Mouse (Mus musculus): ENCODE measurements around the gene Trim56. TPM values are rescaled to one million over a fixed set of nuclear protein-coding genes. Genes with fewer than 3 reads are reported as not detected.
"Not testable (repeated sequence)": the region's sequence is repeated elsewhere in the genome, so short reads cannot be mapped to it uniquely, and the experiment has no call there.

The Trim56 gene
- 12.2 and 13.5 TPM in 2 replicates for polyA plus RNA-seq (2015; fragmentation: Nextera tagmentation; extraction: Ambion mirVana)

DNA sequence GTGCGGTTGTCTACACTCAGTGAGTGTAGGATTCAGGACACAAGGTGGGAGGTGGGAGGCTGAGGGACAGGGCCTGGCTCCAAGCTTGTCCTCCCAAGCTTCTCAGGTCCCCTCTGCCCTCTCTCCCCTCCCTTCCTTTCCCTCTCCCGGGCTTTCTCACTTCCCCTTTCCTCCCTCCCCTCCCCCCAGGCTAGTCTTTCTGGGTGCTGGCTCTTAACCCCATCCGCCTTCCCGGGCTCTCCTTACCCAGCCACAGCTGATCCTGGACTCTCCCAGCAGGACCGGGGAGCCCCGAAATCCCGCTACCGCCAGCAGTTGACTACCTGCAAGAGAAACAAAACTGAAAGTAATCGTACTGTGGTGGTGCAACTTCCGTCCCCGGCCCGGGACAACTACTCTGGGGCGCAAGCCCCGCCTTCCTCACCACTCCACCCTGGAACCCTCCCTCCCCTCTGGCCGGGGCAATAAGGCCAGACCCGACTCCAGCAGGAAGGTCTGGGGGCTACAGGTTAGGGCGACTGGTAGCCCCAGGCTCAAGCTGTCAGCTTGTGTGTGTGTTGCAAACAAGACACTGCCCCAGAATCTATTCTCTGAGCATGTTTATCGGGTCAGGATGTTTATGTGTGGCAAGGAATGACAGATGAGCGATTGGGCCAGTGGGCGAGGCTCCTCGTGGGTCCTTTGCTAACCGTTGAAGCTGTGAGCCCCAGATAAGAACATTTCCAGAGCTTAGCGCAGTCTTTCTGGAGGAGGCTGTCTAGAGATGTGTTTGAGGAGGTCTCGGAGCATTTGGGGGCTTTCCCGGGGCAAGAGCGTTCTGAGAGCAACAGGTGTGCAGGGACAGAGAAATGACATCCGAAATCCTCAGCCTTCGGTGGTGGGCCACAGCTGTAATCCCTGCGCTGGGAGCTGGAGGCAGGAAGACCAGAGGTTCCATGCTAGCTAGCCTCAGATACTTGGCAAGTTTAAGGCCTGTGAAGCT lies at the start of gene Trim56:
Gene Trim56, minus strand, starts transcription at position 344 of the 982 bp plus-strand sequence.
- Histone ChIP-seq H3K9me3 (ENCODE audit: control insufficient read depth, low read length) (no peaks in the 10 kb centered on the region), H3K9ac (ENCODE audit: low read length) (peak within 1 kb of the TSS; percentile 88), H3K27me3 (ENCODE audit: control insufficient read depth, insufficient read depth, low read depth, low read length) (no peaks in the 10 kb centered on the region), H3K4me1 (replicated peaks; ENCODE audit: control insufficient read depth, insufficient read depth, low read length) (peaks cover 13% of the 10 kb centered on the region), H3K27ac (ENCODE audit: low read length) (peak within 1 kb of the TSS; percentile 41), H3K4me3 (ENCODE audit: low read length) (peak within 1 kb of the TSS; percentile 78), H3K36me3 (ENCODE audit: control insufficient read depth, insufficient read depth, low read length) (peaks cover 23% of the 10 kb centered on the region), H3K4me2 (ENCODE audit: low read depth, low read length) (peak within 1 kb of the TSS; percentile 84)
- WGBS = 5% methylated on average over 29 of the region's 29 CpGs
- ATAC-seq (ENCODE audit: low read depth) = peak; percentile 93

- Histone ChIP-seq H3K4me3 (ENCODE audit: low read length) (no peak overlapping the region), H3K27me3 (ENCODE audit: control insufficient read depth, insufficient read depth, low read depth, low read length) (no peaks in the 10 kb centered on the region), H3K4me2 (ENCODE audit: low read depth, low read length) (no peak overlapping the region), H3K9me3 (ENCODE audit: control insufficient read depth, low read length) (no peaks in the 10 kb centered on the region), H3K27ac (ENCODE audit: low read length) (no peak overlapping the region), H3K36me3 (ENCODE audit: control insufficient read depth, insufficient read depth, low read length) (no peaks in the 10 kb centered on the region), H3K4me1 (replicated peaks; ENCODE audit: control insufficient read depth, insufficient read depth, low read length) (no peaks in the 10 kb centered on the region), H3K9ac (ENCODE audit: low read length) (no peak overlapping the region)
- 62% methylated on average over 4 of the region's 4 CpGs for WGBS
- no peak for ATAC-seq (ENCODE audit: low read depth)
Measured at GRCm38 (mm10) chr5:137161853-137162252, 45.8 kb upstream of the Trim56 start.

- H3K27me3 ChIP-seq (ENCODE audit: control insufficient read depth, insufficient read depth, low read depth, low read length) = no peaks in the 10 kb centered on the region
- no peak overlapping the region for H3K9ac ChIP-seq (ENCODE audit: low read length)
- H3K27ac ChIP-seq (ENCODE audit: low read length) = no peak overlapping the region
- no peak overlapping the region for H3K4me2 ChIP-seq (ENCODE audit: low read depth, low read length)
- no peaks in the 10 kb centered on the region for H3K4me1 ChIP-seq (replicated peaks; ENCODE audit: control insufficient read depth, insufficient read depth, low read length)
- no peaks in the 10 kb centered on the region for H3K9me3 ChIP-seq (ENCODE audit: control insufficient read depth, low read length)
- 24% methylated on average over 11 of the region's 11 CpGs for WGBS
- no peak overlapping the region for H3K4me3 ChIP-seq (ENCODE audit: low read length)
- H3K36me3 ChIP-seq (ENCODE audit: control insufficient read depth, insufficient read depth, low read length) = no peaks in the 10 kb centered on the region
- no peak for ATAC-seq (ENCODE audit: low read depth)
Measured at GRCm38 (mm10) chr5:137159461-137159860, 43.5 kb upstream of the Trim56 start.

GRCm38 (mm10) chr5:137153289-137153688 lies 37.3 kb upstream of the Trim56 start:
- Histone ChIP-seq H3K4me1 (replicated peaks; ENCODE audit: control insufficient read depth, insufficient read depth, low read length) (no peaks in the 10 kb centered on the region), H3K27me3 (ENCODE audit: control insufficient read depth, insufficient read depth, low read depth, low read length) (no peaks in the 10 kb centered on the region), H3K36me3 (ENCODE audit: control insufficient read depth, insufficient read depth, low read length) (no peaks in the 10 kb centered on the region), H3K9ac (ENCODE audit: low read length) (no peak overlapping the region), H3K9me3 (ENCODE audit: control insufficient read depth, low read length) (peaks cover 17% of the 10 kb centered on the region), H3K27ac (ENCODE audit: low read length) (no peak overlapping the region), H3K4me2 (ENCODE audit: low read depth, low read length) (no peak overlapping the region), H3K4me3 (ENCODE audit: low read length) (no peak overlapping the region)
- ATAC-seq (ENCODE audit: low read depth) = no peak
- WGBS = 84% methylated on average over 5 of the region's 5 CpGs

GRCm38 (mm10) chr5:137152623-137153022 lies 36.6 kb upstream of the Trim56 start:
- no peaks in the 10 kb centered on the region for H3K27me3 ChIP-seq (ENCODE audit: control insufficient read depth, insufficient read depth, low read depth, low read length)
- H3K27ac ChIP-seq (ENCODE audit: low read length) = no peak overlapping the region
- ATAC-seq (ENCODE audit: low read depth) = no peak
- WGBS = 74% methylated on average over 2 of the region's 2 CpGs
- H3K4me1 ChIP-seq (replicated peaks; ENCODE audit: control insufficient read depth, insufficient read depth, low read length) = no peaks in the 10 kb centered on the region
- no peak overlapping the region for H3K4me2 ChIP-seq (ENCODE audit: low read depth, low read length)
- H3K36me3 ChIP-seq (ENCODE audit: control insufficient read depth, insufficient read depth, low read length) = no peaks in the 10 kb centered on the region
- no peak overlapping the region for H3K9ac ChIP-seq (ENCODE audit: low read length)
- no peak overlapping the region for H3K4me3 ChIP-seq (ENCODE audit: low read length)
- peaks cover 17% of the 10 kb centered on the region for H3K9me3 ChIP-seq (ENCODE audit: control insufficient read depth, low read length)

DNA sequence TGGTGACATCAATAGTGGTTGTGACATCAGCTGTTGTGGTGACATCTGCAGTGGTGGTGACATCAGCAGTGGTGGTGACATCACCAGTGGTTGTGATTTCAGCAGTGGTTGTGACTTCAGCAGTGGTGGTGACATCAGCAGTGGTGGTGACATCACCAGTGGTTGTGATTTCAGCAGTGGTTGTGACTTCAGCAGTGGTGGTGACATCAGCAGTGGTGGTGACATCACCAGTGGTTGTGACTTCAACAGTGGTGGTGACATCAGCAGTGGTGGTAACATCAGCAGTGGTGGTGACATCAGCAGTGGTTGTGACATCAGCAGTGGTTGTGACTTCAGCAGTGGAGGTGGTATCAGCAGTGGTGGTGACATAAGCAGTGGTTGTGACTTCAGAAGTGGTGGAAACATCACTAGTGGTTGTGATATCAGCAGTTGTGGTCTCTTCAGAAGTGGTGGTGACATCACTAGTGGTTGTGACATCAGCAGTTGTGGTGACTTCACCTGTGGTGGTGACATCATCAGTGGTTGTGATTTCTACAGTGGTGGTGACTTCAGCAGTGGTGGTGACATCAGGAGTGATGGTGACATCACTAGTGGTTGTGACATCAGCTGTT lies 33.4 kb upstream of the Trim56 start, which contains the start of gene Muc3:
Gene Muc3, minus strand, starts transcription at position 51 of the 611 bp plus-strand sequence.
- not testable (repeated sequence) for ATAC-seq (ENCODE audit: low read depth); H3K36me3 ChIP-seq (ENCODE audit: control insufficient read depth, insufficient read depth, low read length); H3K9ac ChIP-seq (ENCODE audit: low read length); H3K4me1 ChIP-seq (replicated peaks; ENCODE audit: control insufficient read depth, insufficient read depth, low read length); H3K4me2 ChIP-seq (ENCODE audit: low read depth, low read length); H3K4me3 ChIP-seq (ENCODE audit: low read length); H3K27me3 ChIP-seq (ENCODE audit: control insufficient read depth, insufficient read depth, low read depth, low read length); H3K27ac ChIP-seq (ENCODE audit: low read length)
- peaks cover 17% of the 10 kb centered on the region for H3K9me3 ChIP-seq (ENCODE audit: control insufficient read depth, low read length)

GRCm38 (mm10) chr5:137140836-137141235 lies 24.8 kb upstream of the Trim56 start:
- H3K9me3 ChIP-seq (ENCODE audit: control insufficient read depth, low read length) = no peaks in the 10 kb centered on the region
- no peaks in the 10 kb centered on the region for H3K4me1 ChIP-seq (replicated peaks; ENCODE audit: control insufficient read depth, insufficient read depth, low read length)
- H3K9ac ChIP-seq (ENCODE audit: low read length) = no peak overlapping the region
- ATAC-seq (ENCODE audit: low read depth) = no peak
- no peak overlapping the region for H3K4me2 ChIP-seq (ENCODE audit: low read depth, low read length)
- H3K27ac ChIP-seq (ENCODE audit: low read length) = no peak overlapping the region
- H3K4me3 ChIP-seq (ENCODE audit: low read length) = no peak overlapping the region
- H3K27me3 ChIP-seq (ENCODE audit: control insufficient read depth, insufficient read depth, low read depth, low read length) = no peaks in the 10 kb centered on the region
- no peaks in the 10 kb centered on the region for H3K36me3 ChIP-seq (ENCODE audit: control insufficient read depth, insufficient read depth, low read length)
- whole genome bisulfite sequencing = 11% methylated on average over 3 of the region's 3 CpGs

DNA sequence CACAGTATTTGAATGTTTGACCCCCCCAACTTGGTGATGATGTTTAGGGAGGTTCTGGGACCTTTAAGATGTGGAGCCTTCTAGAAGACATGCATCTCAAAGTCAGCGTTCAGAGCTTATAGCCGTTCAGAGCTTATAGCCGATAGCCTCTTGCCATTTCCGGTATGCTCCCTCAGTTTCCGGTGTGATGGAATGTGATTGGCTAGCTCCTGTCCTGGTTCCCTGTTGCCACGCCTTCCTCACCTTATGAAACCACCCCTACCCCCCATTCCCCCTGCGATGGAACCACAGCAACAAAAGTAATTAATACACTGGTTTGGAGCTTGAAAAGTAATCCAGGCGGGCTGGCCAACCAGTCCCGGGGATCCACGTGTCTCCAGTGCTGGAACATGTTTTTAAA lies 23.0 kb upstream of the Trim56 start:
- Histone ChIP-seq H3K9me3 (ENCODE audit: control insufficient read depth, low read length) (no peaks in the 10 kb centered on the region), H3K9ac (ENCODE audit: low read length) (no peak overlapping the region), H3K4me1 (replicated peaks; ENCODE audit: control insufficient read depth, insufficient read depth, low read length) (no peaks in the 10 kb centered on the region), H3K27me3 (ENCODE audit: control insufficient read depth, insufficient read depth, low read depth, low read length) (no peaks in the 10 kb centered on the region), H3K4me2 (ENCODE audit: low read depth, low read length) (no peak overlapping the region), H3K36me3 (ENCODE audit: control insufficient read depth, insufficient read depth, low read length) (no peaks in the 10 kb centered on the region), H3K27ac (ENCODE audit: low read length) (no peak overlapping the region), H3K4me3 (ENCODE audit: low read length) (no peak overlapping the region)
- no peak for ATAC-seq (ENCODE audit: low read depth)
- 74% methylated on average over 10 of the region's 10 CpGs for WGBS

GRCm38 (mm10) chr5:137134959-137135358 lies 18.9 kb upstream of the Trim56 start:
- Histone ChIP-seq H3K27ac (ENCODE audit: low read length) (no peak overlapping the region), H3K4me1 (replicated peaks; ENCODE audit: control insufficient read depth, insufficient read depth, low read length) (no peaks in the 10 kb centered on the region), H3K36me3 (ENCODE audit: control insufficient read depth, insufficient read depth, low read length) (no peaks in the 10 kb centered on the region), H3K4me3 (ENCODE audit: low read length) (no peak overlapping the region), H3K9ac (ENCODE audit: low read length) (no peak overlapping the region), H3K27me3 (ENCODE audit: control insufficient read depth, insufficient read depth, low read depth, low read length) (no peaks in the 10 kb centered on the region), H3K4me2 (ENCODE audit: low read depth, low read length) (no peak overlapping the region), H3K9me3 (ENCODE audit: control insufficient read depth, low read length) (no peaks in the 10 kb centered on the region)
- 23% methylated on average over 11 of the region's 11 CpGs for WGBS
- no peak for ATAC-seq (ENCODE audit: low read depth)
